Mouse (Mus musculus) liver, adult (tissue): ENCODE results near the gene Foxi3.

Experiments used
- GATA4 ChIP-seq: IDR thresholded peaks from 2 replicates; pipeline ENCODE4 v1.6.1; 2014; ENCODE audit warnings: mild to moderate bottlenecking, low read length; ENCODE audit not compliant: insufficient replicate concordance

Gene Foxi3

DNA sequence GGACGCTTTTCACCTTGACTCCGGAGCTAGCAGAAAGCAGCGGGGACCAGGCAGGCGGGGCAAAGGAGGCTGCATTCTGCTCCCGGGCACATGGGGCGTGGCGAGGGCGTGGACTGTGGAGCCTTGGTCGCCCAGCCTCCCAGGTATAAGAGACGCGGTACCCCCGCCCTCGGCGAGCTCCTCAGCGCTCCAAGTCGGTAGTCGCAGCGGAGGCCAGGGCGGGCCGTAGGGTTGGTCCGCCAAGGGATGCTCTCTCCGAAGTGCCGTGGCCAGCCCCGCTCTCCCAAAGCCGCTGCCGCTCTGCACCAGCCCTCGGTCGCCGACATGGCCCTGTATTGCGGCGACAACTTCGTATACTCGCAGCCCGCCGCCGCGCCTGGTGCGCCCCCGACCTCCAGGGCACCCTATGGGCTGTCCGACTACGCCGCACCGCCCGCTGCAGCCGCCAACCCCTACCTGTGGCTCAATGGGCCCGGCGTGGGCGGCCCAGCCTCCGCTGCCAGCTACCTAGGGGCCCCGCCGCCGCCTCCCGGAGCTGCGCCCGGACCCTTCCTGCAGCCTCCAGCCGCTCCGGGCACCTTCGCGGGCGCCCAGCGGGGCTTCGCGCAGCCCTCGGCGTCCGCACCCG lies at the start of gene Foxi3:
Foxi3 (plus strand) TSS at position 247 of the 628 bp plus-strand sequence.
- no peak for TF ChIP-seq GATA4

DNA sequence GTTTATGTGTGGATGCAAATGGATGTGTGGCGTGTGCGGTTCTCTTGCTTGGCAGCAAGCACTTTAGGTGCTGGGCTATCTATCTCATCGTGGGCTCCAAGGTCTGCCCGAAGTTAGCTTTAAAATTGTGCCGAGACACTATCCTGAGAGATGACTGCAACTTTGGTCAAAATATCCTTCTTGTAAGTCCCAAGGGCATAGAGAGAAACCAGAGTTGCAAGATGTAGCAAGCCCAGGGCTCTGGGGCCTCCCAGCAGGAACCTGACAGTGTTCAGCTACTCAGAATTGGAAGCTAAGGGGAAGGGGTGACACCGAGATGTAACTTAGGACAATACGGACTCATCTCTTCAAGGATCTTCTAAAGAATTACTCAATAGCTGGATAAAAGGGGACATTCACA lies 46.8 kb upstream of the Foxi3 start:
- TF ChIP-seq GATA4, result no peak

DNA sequence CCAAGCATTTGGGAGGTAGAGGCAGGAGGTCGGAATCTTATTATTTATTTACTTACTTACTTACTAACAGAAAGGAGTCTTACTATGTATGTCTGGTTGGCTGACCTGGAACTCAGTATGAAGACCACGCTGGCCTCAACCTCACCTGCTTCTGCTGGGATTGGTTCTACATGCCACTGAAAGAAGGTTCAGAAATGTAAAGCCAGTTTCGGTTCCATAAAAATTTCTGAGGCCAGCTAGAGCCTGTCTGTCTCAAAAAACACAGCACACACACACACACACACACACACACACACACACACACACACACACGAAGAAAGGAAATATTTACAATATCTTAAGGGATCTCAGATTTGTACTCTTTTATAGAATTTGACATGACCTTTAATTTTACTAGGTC lies 46.0 kb upstream of the Foxi3 start:
- TF ChIP-seq GATA4, result no peak

- no peak for TF ChIP-seq GATA4
Measured at GRCm38 (mm10) chr6:70911668-70912395, 44.5 kb upstream of the Foxi3 start.

DNA sequence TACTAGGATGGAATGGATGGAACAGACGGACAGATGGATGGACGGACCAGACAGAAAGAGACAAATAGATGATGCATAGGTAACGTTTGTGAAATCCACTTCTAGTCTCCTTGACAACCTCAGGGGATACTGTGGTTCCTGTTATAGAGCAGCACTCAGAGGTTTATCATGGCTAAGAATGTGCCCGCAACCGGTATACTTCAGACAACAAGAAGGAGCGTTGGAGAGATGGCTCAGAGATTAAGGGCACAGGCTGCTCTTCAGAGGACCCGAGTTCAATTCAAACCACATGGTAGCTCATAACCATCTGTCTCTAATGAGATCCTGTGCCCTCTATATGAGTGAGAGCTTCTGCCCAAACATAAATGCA lies 44.0 kb upstream of the Foxi3 start:
- TF ChIP-seq GATA4, result no peak

- TF ChIP-seq GATA4, result no peak
Measured at GRCm38 (mm10) chr6:70918827-70919226, 37.5 kb upstream of the Foxi3 start, which contains the start of gene Tex37. Gene Tex37 (minus strand): TSS chr6:70918927.

DNA sequence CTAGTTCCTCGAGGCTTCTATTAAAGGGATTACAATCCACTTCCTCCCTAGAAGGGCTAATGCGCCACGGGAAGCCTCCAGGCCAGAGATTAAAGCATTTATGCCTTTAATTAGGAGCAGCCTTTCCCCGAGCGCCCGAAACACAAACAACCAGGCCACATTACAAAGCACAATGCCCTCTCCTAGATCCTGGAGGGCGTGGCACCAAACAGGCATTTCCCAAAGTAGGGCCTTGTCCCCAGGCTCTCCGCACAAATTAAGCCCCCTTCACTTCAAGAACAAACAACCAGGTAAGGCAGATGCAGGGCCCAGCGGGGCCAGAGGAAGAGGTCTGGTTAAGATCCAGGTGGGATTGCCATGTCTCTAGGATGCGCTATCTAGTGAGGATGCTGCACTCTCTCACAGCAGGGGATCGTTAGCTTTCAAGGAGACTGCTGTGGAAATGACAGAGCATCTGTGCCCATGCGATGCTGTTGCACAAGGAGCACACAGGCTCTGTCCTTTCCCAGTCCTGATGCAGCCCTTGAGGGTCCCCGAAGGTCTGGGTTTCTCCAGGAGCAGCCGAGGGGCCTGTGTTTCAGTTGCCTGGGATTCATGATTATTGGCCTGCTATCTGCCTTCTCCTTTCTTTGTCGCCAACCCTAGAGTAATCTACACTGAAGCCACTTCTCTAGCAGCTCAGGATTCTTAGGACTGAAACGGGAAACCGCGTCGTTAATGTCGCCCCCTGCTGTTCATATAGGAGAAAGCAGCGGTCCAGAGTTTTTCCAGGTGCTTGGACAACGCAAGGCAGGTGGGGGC lies 34.9 kb upstream of the Foxi3 start:
- no peak for TF ChIP-seq GATA4

DNA sequence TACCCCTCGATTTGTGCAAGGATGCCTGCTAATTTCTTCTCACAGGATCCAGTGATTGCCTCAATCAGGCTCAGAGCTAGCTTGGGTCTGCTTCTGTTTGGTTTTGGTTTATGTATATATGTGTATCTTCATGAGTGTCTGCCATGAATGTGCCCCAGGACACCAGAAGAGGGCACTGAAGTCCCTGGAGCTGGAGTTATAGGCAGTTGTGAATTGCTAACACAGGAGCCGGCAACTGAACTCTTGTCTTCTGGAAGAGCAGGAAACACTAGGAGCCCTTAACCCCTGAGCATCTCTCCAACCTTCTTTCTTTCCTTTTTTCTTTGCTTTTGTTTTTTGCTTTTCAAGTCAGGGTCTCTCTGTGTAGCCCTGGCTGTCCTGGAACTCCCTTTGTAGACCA lies 24.5 kb upstream of the Foxi3 start:
- TF ChIP-seq GATA4, result no peak

GRCm38 (mm10) chr6:70953274-70953673 lies 3.1 kb upstream of the Foxi3 start:
- no peak for TF ChIP-seq GATA4

DNA sequence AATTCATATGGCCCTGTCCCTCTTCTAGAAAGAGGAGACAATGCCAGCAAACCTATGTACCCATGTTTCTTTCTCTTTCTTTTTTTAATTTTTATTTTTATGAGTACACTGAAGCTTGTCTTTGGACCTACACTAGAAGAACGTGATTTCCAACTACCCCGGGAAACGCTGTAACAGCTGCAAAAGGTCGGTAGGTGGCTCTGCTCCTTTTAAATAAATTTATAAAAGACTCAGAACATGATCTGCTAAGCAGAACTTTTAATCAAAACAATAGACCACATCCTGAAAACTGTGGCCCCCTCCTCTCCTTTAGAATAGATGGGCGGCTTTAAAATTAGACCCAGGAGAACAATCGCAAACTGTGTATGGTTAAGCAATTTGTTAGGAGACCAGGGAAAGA lies 2.3 kb upstream of the Foxi3 start:
- TF ChIP-seq GATA4, result no peak

GRCm38 (mm10) chr6:70955291-70955800 lies 985 bp upstream of the Foxi3 start:
- no peak for TF ChIP-seq GATA4

DNA sequence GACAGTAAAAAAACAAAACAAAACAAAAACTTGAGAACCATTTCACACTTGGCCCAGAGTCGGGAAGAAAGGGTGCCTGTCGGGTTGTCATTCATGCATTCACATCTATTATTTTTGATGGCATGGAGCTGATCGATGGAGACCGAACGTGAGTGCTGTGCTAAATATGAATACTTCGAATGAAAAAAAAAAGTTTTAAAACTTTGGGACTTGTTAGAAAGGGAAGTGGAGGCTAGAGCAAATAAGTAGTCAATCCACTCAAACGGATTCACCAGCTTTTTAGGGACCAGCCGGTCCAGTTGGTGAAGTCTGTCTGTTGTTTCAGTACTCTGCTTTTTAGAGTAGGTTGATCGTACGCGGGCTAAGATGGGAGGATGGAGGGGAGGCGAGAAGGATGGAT lies 490 bp upstream of the Foxi3 start:
- no peak for TF ChIP-seq GATA4

DNA sequence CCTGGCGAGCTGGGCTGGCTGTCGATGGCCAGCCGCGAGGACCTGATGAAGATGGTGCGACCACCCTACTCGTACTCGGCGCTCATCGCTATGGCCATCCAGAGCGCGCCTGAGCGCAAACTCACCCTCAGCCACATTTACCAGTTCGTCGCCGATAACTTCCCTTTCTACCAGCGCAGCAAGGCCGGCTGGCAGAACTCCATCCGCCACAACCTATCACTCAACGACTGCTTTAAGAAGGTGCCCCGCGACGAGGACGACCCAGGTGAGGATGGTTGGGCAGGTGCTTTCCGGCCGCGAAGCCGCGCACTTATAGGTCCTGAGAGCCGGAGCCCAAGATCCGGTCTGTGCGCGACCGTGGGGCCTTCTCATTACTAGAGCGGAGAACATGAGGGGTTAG lies 605 bp downstream of the Foxi3 start:
- no peak for TF ChIP-seq GATA4

DNA sequence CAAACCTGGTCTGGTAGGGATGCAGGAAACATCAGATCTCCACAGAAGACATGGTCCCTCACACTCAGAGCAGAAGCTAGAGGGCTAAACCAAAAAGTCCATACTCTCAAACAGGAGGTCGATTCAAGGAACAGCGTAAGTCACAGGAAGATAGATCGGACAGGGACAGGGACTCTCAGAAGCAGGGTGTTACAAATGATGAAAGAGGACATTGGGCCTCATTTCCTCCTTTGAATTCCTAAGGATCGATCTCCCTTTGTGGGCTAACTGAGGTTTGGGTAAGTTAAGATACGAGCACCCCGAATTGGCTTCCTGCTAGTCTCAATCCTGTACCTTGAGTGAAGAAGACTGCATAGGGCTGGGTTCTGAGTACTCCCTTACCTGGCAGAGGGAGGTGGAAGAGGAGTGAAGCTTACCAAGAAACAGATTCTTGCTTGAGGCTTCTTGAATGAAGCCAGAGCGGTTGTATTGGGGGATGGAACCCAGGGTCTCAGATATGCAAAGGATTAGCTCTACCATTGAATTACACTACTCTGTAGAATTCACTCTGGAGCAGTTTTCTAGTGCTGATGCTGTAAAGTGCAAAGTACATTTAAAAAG lies 1.1 kb downstream of the Foxi3 start:
- no peak for TF ChIP-seq GATA4

- TF ChIP-seq GATA4, result no peak
Measured at GRCm38 (mm10) chr6:70964116-70964830, 7.9 kb downstream of the Foxi3 start.

GRCm38 (mm10) chr6:70965694-70966093 lies 9.4 kb downstream of the Foxi3 start:
- no peak for TF ChIP-seq GATA4
